Mouse (Mus musculus): ENCODE results near the gene Rgs10.

DNA sequence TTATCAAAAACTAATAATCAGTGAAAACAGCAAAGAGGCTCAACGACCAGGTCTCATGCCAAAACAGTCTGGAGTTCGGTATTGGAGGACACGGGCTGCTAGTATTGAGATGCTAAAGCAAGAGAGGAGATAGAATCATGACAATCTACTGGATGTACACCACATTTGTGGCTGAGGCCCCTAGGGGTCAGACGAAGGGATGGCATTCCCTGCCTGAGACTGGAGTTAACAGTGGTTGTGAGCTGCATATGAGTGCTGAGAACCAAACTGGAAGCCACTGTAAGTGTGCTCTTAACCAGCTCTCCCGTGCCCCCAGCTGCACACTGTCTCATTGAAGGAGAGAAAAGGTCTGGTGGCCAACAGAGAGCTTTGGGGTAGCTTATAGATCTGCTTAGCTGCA is 43.8 kb upstream of the Rgs10 start:
- no peak for TF ChIP-seq RCOR1 (conservative IDR thresholded peaks at IDR 0.05; ENCODE audit: low read depth, low read length)
- no peak for TF ChIP-seq SIN3A (IDR thresholded peaks at IDR 0.05; ENCODE audit: low read length)
- no peak for TF ChIP-seq CTCF (conservative IDR thresholded peaks at IDR 0.05 in 1 of 2, IDR thresholded peaks at IDR 0.05 in 1 of 2; ENCODE audit: low read depth in 2 of 2, low read length in 2 of 2)
- TF ChIP-seq RAD21 (IDR thresholded peaks at IDR 0.05; ENCODE audit: low read depth, low read length): no peak
- no peak for TF ChIP-seq EP300 (IDR thresholded peaks at IDR 0.05; ENCODE audit: low read length)
- no peak for TF ChIP-seq USF1 (IDR thresholded peaks at IDR 0.05; ENCODE audit: low read depth, low read length)
- TF ChIP-seq POLR2A (IDR thresholded peaks at IDR 0.05; ENCODE audit: low read depth, low read length): no peak

All from CH12.LX (cell line).